Mouse (Mus musculus): ENCODE measurements at regions not wholly inside any gene's neighbourhood (a gene's known extent, or its start where the extent isn't known, plus 50 kb on each side); places are given as distances from the start of the nearest gene placed in this dataset.

DNA sequence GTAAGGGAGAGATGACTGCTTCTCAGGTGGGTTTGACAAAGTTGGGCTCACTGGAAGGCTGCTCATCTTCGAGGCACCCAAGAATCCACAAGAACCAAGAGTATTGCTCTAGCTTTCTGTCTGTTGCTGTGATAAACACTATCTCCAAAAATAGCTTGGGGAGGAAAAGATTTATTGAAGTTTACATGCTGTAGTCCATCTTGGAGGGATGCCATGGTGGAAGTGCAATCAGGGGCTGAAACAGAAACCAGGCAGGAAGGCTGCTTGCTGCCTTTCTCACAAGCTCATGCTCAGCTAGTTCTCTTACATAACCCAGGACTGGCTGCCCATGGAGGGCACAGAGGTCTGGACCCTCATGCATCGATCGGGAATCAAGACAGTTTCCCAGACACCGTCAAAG lies 314.5 kb upstream of the Rbfox1 start:
- no peak for TF ChIP-seq CTCF (IDR thresholded peaks at IDR 0.05; ENCODE audit: insufficient read depth, low read length)
- no peak for TF ChIP-seq POLR2A (IDR thresholded peaks at IDR 0.05; ENCODE audit: borderline replicate concordance, extremely low read depth, low read depth, low read length)
